Mouse (Mus musculus) megakaryocyte-erythroid progenitor cell, adult 5 weeks (primary cell): ENCODE measurements around the gene Pex12. TPM values are rescaled to one million over a fixed set of nuclear protein-coding genes. Genes with fewer than 3 reads are reported as not detected.

Source experiments
- polyA plus RNA-seq: library from polyadenylated mRNA; stranded (reverse); fragments of >175 nt; gene quantifications from 2 replicates; pipeline ENCODE4 v1.2.3, GENCODE M21; 2012

Pex12 gene
- 3.7 TPM in 2 replicates for polyA plus RNA-seq

DNA sequence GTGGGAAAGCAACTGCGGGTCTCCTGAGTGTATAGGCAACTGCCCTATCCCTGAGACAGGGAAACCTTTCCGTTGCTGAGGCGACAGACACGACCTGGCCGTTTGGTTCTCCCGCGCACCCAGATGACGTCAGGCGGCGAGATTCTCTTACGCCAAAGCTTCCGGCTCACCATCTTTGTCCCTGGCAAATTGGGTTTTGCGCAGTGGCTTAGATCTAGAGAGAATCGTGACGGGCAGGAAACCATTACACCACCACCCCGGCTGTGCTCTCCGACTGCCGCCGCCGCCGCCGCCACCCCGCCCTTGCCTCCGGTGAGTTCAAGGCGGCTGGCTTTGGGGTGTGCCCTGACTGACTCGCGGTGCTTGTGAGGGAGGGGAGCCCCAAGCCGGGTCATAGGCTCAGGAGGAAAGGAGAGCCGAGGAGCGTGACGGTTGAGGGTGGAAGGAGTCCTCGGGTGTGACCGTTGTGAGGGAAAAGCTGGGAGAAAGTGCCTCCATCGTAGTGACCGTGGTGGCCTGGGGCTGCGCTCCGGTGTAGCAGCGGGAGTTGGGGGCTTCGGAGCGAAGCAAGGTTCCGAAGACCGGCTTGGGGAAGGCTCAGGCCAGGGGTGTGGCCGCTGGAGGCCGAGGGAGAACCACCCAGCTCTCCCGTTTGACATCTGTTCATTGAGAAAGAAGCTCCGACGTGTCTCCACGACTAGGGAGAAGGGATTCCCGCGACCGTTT is at the start of gene Pex12:
TSS of gene Pex12 (minus strand) at position 61 of the 726 bp plus-strand sequence.

DNA sequence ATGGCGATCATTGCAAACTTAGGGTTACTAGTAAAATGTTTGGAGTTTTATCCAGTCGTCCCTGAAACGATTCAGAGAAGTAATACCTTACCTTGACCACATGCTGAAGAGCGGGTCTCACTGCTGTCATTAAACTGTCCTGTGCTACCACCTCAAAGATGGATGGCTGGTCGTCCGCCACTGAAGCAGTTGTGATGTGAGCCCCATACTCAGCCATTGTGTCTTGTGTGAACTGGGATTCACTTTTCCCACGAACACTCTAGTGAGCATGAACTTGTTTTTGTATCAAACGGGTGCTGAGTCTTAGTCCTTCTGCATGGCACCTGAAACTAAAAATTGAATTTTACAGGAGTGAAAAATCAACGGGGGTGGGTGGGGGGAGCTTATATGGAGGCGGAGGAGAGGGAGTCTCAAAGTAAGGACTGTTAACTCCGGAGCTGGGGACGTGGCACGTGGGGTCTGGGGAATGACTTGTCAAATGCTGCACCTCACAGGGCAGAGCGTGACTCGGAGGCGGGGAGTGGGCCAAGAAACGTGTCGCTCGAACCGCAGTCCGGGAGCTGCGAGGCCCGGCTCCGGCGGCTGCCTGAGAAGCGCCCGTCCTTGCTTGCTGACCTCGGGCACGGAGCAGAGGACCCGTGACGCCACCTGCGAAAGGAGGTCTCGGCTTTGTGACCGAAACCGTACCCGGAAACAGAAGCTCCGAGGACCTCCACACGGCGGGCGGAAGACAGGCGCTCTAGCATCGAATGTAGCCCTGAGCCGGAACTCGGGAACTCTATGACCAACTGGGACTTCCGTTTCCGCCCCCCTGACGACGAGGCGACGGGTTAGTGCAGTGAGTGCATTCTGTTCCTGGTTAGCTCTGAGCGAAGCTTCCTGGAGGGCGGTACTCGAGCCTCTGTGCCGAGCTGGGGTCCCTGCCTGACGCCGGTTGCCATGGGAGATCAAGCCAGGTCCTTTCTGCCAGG is 3.9 kb downstream of the Pex12 start, which contains the start of gene Ap2b1:
TSS of gene Ap2b1 (plus strand) at position 800 of the 971 bp plus-strand sequence.

DNA sequence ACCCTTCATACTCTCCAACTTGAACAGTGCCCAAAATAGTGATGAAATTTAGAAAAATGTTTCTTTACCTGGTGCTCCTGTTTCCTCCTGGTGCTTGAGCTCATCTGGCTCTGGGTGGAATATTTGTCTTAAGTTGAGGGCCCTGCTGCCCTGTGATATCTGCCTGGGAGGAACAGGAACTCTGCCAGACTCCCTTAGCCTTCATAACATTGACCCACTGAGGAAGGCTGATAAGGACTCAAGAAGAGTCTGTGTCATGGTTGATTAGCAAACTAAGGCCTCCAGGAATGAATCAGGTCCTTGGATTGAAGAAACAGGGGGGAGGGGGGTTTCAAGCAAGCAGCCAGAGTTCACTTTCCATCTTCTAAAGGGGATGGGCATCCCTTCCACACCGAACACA is 15.8 kb downstream of the Pex12 start, which contains the start of gene Slfn14:
TSS of gene Slfn14 (minus strand) at position 161 of the 400 bp plus-strand sequence.

Other genes starting within 250 kb of the Pex12 start
- gene Slfn2, start 237.5 kb downstream of the Pex12 start, polyA plus RNA-seq, result 2.8 and 5.3 TPM in 2 replicates
- 0.15 and 0.57 TPM in 2 replicates for gene Slfn1, start 185.7 kb downstream of the Pex12 start, polyA plus RNA-seq
- 0.51 and 0.84 TPM in 2 replicates for gene Slfn4, start 127.4 kb downstream of the Pex12 start, polyA plus RNA-seq
- gene Slfn3, start 111.3 kb downstream of the Pex12 start, polyA plus RNA-seq, result 0.42 and 0.65 TPM in 2 replicates
- 0.04 TPM in 1 of 2 replicates, not detected in the other for gene Slfn14, start 15.9 kb downstream of the Pex12 start, polyA plus RNA-seq
- 18.7 and 20.2 TPM in 2 replicates for gene Ap2b1, start 3.6 kb downstream of the Pex12 start, polyA plus RNA-seq
- gene Rasl10b, start 106.6 kb upstream of the Pex12 start, polyA plus RNA-seq, result 0.09 TPM in 1 of 2 replicates, not detected in the other
- 0.14 and 0.16 TPM in 2 replicates for gene Gas2l2, start 126.9 kb upstream of the Pex12 start, polyA plus RNA-seq
- 42.9 and 59.0 TPM in 2 replicates for gene 1700020L24Rik, start 135.1 kb upstream of the Pex12 start, polyA plus RNA-seq
- gene Mmp28, start 160.5 kb upstream of the Pex12 start, polyA plus RNA-seq, result 6.5 and 12.1 TPM in 2 replicates
- gene Taf15, start 170.5 kb upstream of the Pex12 start, polyA plus RNA-seq, result 184 and 301 TPM in 2 replicates
- gene Heatr9, start 219.6 kb upstream of the Pex12 start, polyA plus RNA-seq, result 0.02 TPM in 1 of 2 replicates, not detected in the other
- gene Ccl5, start 227.9 kb upstream of the Pex12 start, polyA plus RNA-seq, result 15.6 and 16.3 TPM in 2 replicates